Mouse (Mus musculus) layer of hippocampus, adult 8-10 months (tissue): ENCODE results near the gene Acot6. TPM values are rescaled to one million over a fixed set of nuclear protein-coding genes. Genes with fewer than 3 reads are reported as not detected.

ENCODE experiments used
- DNase-seq, 2 experiments: peaks; one replicate each; pipeline ENCODE4 v3.0.0; 2022; ENCODE audit warnings: low spot score in 2 of 2
- total RNA-seq, 4 experiments: library from RNA; stranded (reverse); gene quantifications; 2 replicates each; pipeline ENCODE4 v1.2.4; 2022

Acot6 gene
- total RNA-seq, 4 experiments from 2014 or later, result 4.5 to 6.1 (median 5.1) TPM

- DNase-seq, result no peak
These were observed 383 bp upstream of the Acot6 start for GRCm38 (mm10) chr12:84100071-84100470.

- no peak for DNase-seq
These were observed 1.0 kb downstream of the Acot6 start for GRCm38 (mm10) chr12:84101493-84101845.

- no peak for DNase-seq
These were observed 6.6 kb downstream of the Acot6 start for GRCm38 (mm10) chr12:84107012-84107411.

GRCm38 (mm10) chr12:84107692-84108091 lies 7.2 kb downstream of the Acot6 start:
- no peak for DNase-seq

GRCm38 (mm10) chr12:84109924-84110323 lies 9.5 kb downstream of the Acot6 start:
- no peak for DNase-seq

- no peak for DNase-seq
These were observed 10.4 kb downstream of the Acot6 start for GRCm38 (mm10) chr12:84110814-84111213.

GRCm38 (mm10) chr12:84113676-84114075 lies 13.2 kb downstream of the Acot6 start:
- no peak for DNase-seq

- peak; percentile 74 to 85 for DNase-seq
These were observed 13.9 kb downstream of the Acot6 start, which contains the start of gene Dnal1 for GRCm38 (mm10) chr12:84114153-84114994. Gene Dnal1 (plus strand): TSS chr12:84114366.

- DNase-seq, result no peak
These were observed 19.1 kb downstream of the Acot6 start for GRCm38 (mm10) chr12:84119584-84119983.

- no peak for DNase-seq
These were observed 25.4 kb downstream of the Acot6 start for GRCm38 (mm10) chr12:84125892-84126291.

GRCm38 (mm10) chr12:84126899-84127298 lies 26.4 kb downstream of the Acot6 start:
- DNase-seq, result no peak

GRCm38 (mm10) chr12:84128576-84128975 lies 28.1 kb downstream of the Acot6 start:
- no peak for DNase-seq

GRCm38 (mm10) chr12:84129931-84130330 lies 29.5 kb downstream of the Acot6 start:
- DNase-seq, result no peak

GRCm38 (mm10) chr12:84132265-84132664 lies 31.8 kb downstream of the Acot6 start:
- DNase-seq, result no peak

GRCm38 (mm10) chr12:84137131-84137530 lies 36.7 kb downstream of the Acot6 start:
- no peak for DNase-seq

- DNase-seq, result no peak
These were observed 39.7 kb downstream of the Acot6 start for GRCm38 (mm10) chr12:84140135-84140534.

- no peak for DNase-seq
These were observed 40.8 kb downstream of the Acot6 start for GRCm38 (mm10) chr12:84141271-84141670.

- DNase-seq, result no peak
These were observed 42.0 kb downstream of the Acot6 start for GRCm38 (mm10) chr12:84142281-84143050.

- DNase-seq, result peak; percentile 66 to 82
These were observed 47.6 kb downstream of the Acot6 start, which contains the start of gene Pnma1 for GRCm38 (mm10) chr12:84147954-84148621. Gene Pnma1 (minus strand): TSS chr12:84148489.

GRCm38 (mm10) chr12:84148622-84149012 lies 48.2 kb downstream of the Acot6 start:
- no peak for DNase-seq

- DNase-seq, result no peak
These were observed 49.5 kb downstream of the Acot6 start for GRCm38 (mm10) chr12:84149971-84150370.

GRCm38 (mm10) chr12:84150976-84151375 lies 50.5 kb downstream of the Acot6 start:
- no peak for DNase-seq
